Mouse (Mus musculus): ENCODE results near the gene Grk5. TPM values are rescaled to one million over a fixed set of nuclear protein-coding genes. Genes with fewer than 3 reads are reported as not detected.

Gene Grk5
- polyA plus RNA-seq, 1 experiment from 2014 or later: 2.8 TPM

Other genes with a start within 250 kb of the Grk5 start
- gene Nanos1, start 133.8 kb upstream of the Grk5 start, polyA plus RNA-seq (2016; fragmentation: Nextera tagmentation; extraction: Ambion mirVana): 9.1 and 11.2 TPM in 2 replicates
- 124 and 134 TPM in 2 replicates for gene Eif3a, start 99.1 kb upstream of the Grk5 start, polyA plus RNA-seq (2016; fragmentation: Nextera tagmentation; extraction: Ambion mirVana)
- 38.7 and 39.9 TPM in 2 replicates for gene Fam45a, start 78.2 kb upstream of the Grk5 start, polyA plus RNA-seq (2016; fragmentation: Nextera tagmentation; extraction: Ambion mirVana)
- gene Sfxn4, start 28.3 kb upstream of the Grk5 start, polyA plus RNA-seq (2016; fragmentation: Nextera tagmentation; extraction: Ambion mirVana): 13.8 and 15.2 TPM in 2 replicates
- 99.1 and 103 TPM in 2 replicates for gene Prdx3, start 15.2 kb upstream of the Grk5 start, polyA plus RNA-seq (2016; fragmentation: Nextera tagmentation; extraction: Ambion mirVana)

All from midbrain, embryonic 12.5 days (tissue).